Mouse (Mus musculus) forebrain, embryonic 10.5 days (tissue): ENCODE measurements around the gene Atg7. TPM values are rescaled to one million over a fixed set of nuclear protein-coding genes. Genes with fewer than 3 reads are reported as not detected.

Experiments
- DNase-seq: peaks from one replicate; pipeline ENCODE4 v3.0.0-alpha.2; 2017; ENCODE audit warnings: low spot score; ENCODE audit errors: extremely low spot score
- H3K27ac ChIP-seq: fragments of 300-500 bp; sonication (generic); 2 replicates; pipeline ENCODE4 v1.5.1; 2016; ENCODE audit warnings: mild to moderate bottlenecking
- H3K27me3 ChIP-seq: fragments of 300-500 bp; sonication (generic); 2 replicates; pipeline ENCODE4 v1.6.1; 2016; ENCODE audit warnings: mild to moderate bottlenecking; ENCODE audit not compliant: poor library complexity, severe bottlenecking
- H3K36me3 ChIP-seq: fragments of 300-500 bp; sonication (generic); replicated peaks from 2 replicates; pipeline ENCODE4 v1.6.1; 2016; ENCODE audit warnings: mild to moderate bottlenecking, moderate library complexity
- H3K4me1 ChIP-seq: fragments of 300-500 bp; sonication (generic); 2 replicates; pipeline ENCODE4 v1.6.1; 2016
- H3K4me3 ChIP-seq: fragments of 300-500 bp; sonication (generic); 2 replicates; pipeline ENCODE4 v1.5.1; 2016; ENCODE audit warnings: mild to moderate bottlenecking, moderate library complexity
- H3K9me3 ChIP-seq: fragments of 300-500 bp; sonication (generic); 2 replicates; pipeline ENCODE4 v1.6.1; 2016; ENCODE audit warnings: mild to moderate bottlenecking, moderate library complexity
- WGBS: fragments of 180-500 bp; shearing (Covaris S2); methylation state at CpG from one replicate; pipeline ENCODE4 v1.1.7; 2016; 5-methylcytosine and 5-hydroxymethylcytosine counted together
- polyA plus RNA-seq: library from polyadenylated mRNA; unstranded; fragments of >200 nt; fragmentation: Nextera tagmentation; extraction: Ambion mirVana; gene quantifications from 2 replicates; pipeline ENCODE4 v1.2.1, GENCODE M21; 2016

Gene Atg7
- polyA plus RNA-seq, 1 experiment from 2014 or later = 21.3 TPM

DNA sequence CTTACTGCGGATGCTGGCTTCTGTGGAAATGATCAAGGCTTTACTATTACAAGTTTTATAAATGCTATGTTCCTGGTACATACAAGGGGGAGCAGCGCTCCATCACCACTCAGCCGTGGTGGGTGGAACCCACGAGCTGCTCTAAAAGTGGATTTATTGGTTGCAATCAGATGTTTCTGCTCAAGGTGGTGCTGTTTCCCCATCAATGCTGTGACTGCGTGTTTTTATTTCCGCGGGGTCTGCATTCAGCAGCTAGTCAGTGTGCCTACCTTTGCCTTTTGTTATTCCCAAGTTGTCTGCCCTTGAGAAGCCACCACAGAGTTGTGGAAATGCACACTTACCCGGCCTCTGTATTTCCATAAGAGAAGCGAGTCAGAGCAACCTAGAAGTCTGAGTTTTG is 81.0 kb downstream of the Atg7 start:
- no peaks in the 10 kb centered on the region for H3K27me3 ChIP-seq
- 0 out of 2 replicates have a peak overlapping the region, but pooled peaks have one; percentile 48 for H3K27ac ChIP-seq
- peaks cover 55% of the 10 kb centered on the region for H3K4me1 ChIP-seq
- no peaks in the 10 kb centered on the region for H3K36me3 ChIP-seq
- H3K4me3 ChIP-seq = no peak overlapping the region
- DNase-seq = peak; percentile 65
- 36% methylated on average over 9 of the region's 9 CpGs for WGBS
- no peaks in the 10 kb centered on the region for H3K9me3 ChIP-seq

DNA sequence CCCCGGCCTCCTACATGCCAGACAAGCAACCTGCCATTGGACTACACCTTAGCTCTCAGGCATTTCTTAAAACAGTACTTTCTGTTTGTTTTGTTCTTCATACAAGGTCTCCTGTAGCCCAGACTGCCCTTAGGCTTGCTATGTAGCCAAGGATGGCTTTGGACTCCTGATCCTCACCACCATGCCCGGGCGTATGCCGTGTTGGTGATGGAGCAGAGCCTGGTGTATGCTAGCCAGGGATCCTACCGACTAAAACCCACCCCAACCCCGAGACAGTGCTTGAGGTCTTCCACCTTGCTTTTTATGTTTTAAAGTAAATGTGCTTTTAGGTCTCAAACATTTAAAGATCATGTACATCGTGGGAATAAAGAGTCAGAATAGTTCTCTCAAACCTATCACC is 81.5 kb downstream of the Atg7 start:
- H3K4me3 ChIP-seq = no peak overlapping the region
- DNase-seq = no peak
- no peaks in the 10 kb centered on the region for H3K36me3 ChIP-seq
- H3K27ac ChIP-seq = peak overlapping the region; percentile 48
- peaks cover 51% of the 10 kb centered on the region for H3K4me1 ChIP-seq
- no peaks in the 10 kb centered on the region for H3K27me3 ChIP-seq
- no peaks in the 10 kb centered on the region for H3K9me3 ChIP-seq
- 89% methylated on average over 7 of the region's 7 CpGs for WGBS

DNA sequence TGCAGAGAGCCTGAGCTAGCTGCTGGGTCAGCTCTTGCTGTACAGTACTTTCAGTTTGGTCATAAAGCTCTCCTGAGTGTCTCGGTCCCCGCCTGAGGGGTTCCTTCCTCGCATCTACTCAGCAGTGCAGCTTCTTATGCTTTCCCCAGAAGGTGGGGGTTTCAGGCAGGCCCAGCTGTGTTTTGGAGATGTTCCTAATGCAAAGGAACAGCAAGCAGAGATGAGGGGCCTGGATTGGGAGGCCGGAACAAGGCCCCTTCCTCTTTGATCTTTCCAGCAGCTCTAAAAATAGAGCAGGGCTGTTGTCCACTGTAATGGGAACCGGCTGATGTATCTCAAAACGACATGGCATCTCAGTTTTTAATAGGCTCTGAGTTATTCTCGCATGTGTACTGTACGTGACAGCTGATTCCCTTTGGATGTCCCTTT is 82.3 kb downstream of the Atg7 start:
- Histone ChIP-seq H3K27ac (peak overlapping the region; percentile 67; the same call in 1 of the 2 replicates), H3K9me3 (no peaks in the 10 kb centered on the region), H3K4me3 (no peak overlapping the region), H3K36me3 (no peaks in the 10 kb centered on the region), H3K27me3 (no peaks in the 10 kb centered on the region), H3K4me1 (peaks cover 50% of the 10 kb centered on the region)
- DNase-seq = no peak
- WGBS = 70% methylated on average over 8 of the region's 8 CpGs

DNA sequence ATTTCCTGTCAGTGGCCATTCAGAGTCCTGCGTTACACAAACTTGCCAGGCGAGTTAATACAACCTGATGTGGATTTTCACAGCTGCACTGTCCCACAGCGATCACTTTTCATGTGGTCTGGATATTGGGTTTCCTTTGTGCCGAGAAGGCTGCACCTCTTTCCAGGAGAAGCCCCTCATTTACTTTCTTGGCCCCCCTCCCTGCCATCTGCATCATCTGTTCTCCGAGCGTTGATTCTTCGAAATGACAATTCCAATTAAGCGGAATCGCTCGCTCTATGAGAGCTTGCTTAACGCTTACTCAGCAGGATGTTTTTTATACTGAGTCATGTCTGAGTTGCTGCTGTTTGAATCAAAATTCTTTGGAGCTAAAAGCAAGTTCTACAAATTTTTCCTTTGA is 83.8 kb downstream of the Atg7 start:
- no peaks in the 10 kb centered on the region for H3K27me3 ChIP-seq
- DNase-seq = no peak
- H3K4me3 ChIP-seq = no peak overlapping the region
- H3K9me3 ChIP-seq = no peaks in the 10 kb centered on the region
- peaks cover 50% of the 10 kb centered on the region for H3K4me1 ChIP-seq
- peak overlapping the region; percentile 48 for H3K27ac ChIP-seq
- no peaks in the 10 kb centered on the region for H3K36me3 ChIP-seq
- 63% methylated on average over 11 of the region's 11 CpGs for WGBS

DNA sequence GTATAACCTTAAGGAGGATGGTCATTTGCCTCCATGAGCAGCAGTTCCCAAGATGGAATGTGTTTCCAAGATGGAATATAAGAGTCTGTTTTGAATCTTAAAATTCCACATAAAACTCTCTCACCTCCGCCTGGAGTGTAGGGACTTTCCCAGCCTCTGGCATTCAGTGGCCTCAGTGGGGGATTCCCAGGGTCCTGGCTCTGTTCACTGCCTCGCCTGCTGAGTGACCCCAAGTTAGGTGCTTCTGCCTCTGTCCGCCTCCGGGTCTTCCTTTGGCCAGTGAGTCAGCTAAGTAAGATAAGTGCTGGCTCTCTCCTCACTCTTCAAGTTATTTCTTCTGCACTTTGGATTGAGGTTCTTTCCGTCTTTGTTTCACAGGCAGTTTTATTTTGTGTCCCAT is 90.3 kb downstream of the Atg7 start:
- DNase-seq = no peak
- H3K27me3 ChIP-seq = peaks cover 15% of the 10 kb centered on the region
- no peak overlapping the region for H3K27ac ChIP-seq
- WGBS = 72% methylated on average over 5 of the region's 5 CpGs
- H3K9me3 ChIP-seq = no peaks in the 10 kb centered on the region
- peaks cover 12% of the 10 kb centered on the region for H3K4me1 ChIP-seq
- H3K4me3 ChIP-seq = no peak overlapping the region
- no peaks in the 10 kb centered on the region for H3K36me3 ChIP-seq

DNA sequence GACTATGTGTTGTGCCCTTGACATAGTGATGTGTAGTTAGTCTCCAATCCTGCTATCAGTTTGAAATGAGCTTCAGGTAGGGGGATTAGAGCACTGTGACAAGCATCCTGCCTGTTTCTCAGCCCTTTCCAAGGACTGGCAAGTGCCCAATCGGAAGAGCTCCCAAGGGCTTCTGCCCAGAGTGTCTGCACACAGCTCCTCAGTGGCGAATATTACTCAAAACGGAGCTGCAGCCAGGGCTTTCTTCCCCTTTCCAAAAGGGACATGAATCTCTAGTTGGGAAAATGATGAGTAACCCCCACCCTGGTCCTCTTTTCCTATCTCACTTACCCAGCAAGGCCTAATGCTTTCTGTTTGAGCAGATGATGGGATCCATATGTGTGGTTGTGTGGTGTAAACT is 90.8 kb downstream of the Atg7 start:
- no peaks in the 10 kb centered on the region for H3K36me3 ChIP-seq
- peaks cover 20% of the 10 kb centered on the region for H3K27me3 ChIP-seq
- DNase-seq = no peak
- H3K9me3 ChIP-seq = no peaks in the 10 kb centered on the region
- WGBS = 86% methylated on average over 3 of the region's 3 CpGs
- no peak overlapping the region for H3K27ac ChIP-seq
- H3K4me1 ChIP-seq = peaks cover 17% of the 10 kb centered on the region
- H3K4me3 ChIP-seq = no peak overlapping the region

DNA sequence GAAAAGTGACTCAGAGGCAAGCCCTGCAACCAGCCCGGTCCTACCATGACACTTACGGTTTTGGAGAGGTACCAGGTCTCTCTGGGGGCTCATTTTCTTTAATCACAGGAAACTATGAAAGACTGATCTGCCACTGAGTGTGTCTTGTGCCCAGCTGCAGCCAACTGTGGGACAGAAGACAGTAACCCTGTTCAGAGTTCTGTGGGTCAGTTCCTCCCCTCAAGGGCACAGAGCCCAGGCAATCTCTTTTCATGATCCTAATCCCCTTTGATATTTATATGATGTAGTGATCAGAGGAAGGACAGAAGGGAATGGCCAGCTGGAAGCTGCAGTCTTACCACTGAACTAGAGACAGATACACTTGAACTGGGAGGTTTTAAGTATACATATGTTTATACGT is 92.2 kb downstream of the Atg7 start:
- H3K9me3 ChIP-seq = no peaks in the 10 kb centered on the region
- H3K27me3 ChIP-seq = peaks cover 32% of the 10 kb centered on the region
- peak overlapping the region; percentile 15; the same call in 1 of the 2 replicates for H3K27ac ChIP-seq
- H3K4me1 ChIP-seq = peaks cover 18% of the 10 kb centered on the region
- 93% methylated on average over 3 of the region's 3 CpGs for WGBS
- no peak overlapping the region for H3K4me3 ChIP-seq
- DNase-seq = no peak
- H3K36me3 ChIP-seq = peaks cover 4% of the 10 kb centered on the region; the same call in 1 of the 2 replicates

DNA sequence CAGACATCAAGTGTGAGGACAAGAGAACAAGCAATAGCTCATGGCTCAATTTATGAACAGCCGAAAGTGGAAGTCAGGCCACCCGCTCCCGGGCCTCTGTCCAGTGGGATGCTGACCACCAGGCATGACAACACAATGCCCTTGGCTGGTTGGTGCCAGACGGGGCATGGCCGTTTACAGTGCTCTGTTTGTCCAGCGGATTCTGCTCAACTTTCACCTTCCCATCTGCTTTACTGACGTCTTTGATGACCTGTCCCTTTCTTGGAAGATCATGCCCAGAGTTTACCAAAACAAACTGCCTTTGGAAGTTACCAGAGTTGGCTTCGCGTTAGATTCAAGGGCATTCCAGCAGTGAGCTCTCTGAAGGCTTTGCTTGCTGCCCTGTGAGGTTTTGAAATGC is 93.5 kb downstream of the Atg7 start:
- Histone ChIP-seq H3K36me3 (peaks cover 11% of the 10 kb centered on the region; the same call in 1 of the 2 replicates), H3K27ac (no peak overlapping the region), H3K4me3 (no peak overlapping the region), H3K4me1 (peaks cover 18% of the 10 kb centered on the region), H3K27me3 (peaks cover 32% of the 10 kb centered on the region), H3K9me3 (no peaks in the 10 kb centered on the region)
- WGBS = 92% methylated on average over 9 of the region's 9 CpGs
- DNase-seq = no peak

DNA sequence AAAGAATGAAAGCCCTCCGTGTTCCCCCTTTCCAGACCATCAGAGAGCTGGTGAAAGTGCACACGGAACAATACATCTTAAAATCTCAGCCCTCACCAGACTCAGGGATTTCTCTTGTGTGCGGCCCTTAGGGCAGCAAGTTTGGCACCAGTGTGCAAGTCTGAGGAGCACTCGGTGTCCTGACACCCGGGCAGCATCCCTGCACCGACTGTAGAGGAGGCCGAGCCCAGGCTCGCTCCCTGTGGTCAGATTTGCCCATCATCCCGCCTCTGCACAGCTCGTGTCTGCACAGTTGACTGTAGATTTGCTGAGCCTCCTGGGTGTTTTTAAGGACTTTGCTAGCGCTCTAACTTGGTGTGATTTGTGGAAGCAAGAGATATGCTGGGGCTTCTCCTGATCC is 94.3 kb downstream of the Atg7 start:
- H3K9me3 ChIP-seq = peaks cover 2% of the 10 kb centered on the region; the same call in 1 of the 2 replicates
- no peak overlapping the region for H3K27ac ChIP-seq
- H3K4me1 ChIP-seq = peaks cover 18% of the 10 kb centered on the region
- peaks cover 32% of the 10 kb centered on the region for H3K27me3 ChIP-seq
- H3K4me3 ChIP-seq = no peak overlapping the region
- H3K36me3 ChIP-seq = peaks cover 13% of the 10 kb centered on the region; the same call in 1 of the 2 replicates
- no peak for DNase-seq
- WGBS = 85% methylated on average over 11 of the region's 11 CpGs

DNA sequence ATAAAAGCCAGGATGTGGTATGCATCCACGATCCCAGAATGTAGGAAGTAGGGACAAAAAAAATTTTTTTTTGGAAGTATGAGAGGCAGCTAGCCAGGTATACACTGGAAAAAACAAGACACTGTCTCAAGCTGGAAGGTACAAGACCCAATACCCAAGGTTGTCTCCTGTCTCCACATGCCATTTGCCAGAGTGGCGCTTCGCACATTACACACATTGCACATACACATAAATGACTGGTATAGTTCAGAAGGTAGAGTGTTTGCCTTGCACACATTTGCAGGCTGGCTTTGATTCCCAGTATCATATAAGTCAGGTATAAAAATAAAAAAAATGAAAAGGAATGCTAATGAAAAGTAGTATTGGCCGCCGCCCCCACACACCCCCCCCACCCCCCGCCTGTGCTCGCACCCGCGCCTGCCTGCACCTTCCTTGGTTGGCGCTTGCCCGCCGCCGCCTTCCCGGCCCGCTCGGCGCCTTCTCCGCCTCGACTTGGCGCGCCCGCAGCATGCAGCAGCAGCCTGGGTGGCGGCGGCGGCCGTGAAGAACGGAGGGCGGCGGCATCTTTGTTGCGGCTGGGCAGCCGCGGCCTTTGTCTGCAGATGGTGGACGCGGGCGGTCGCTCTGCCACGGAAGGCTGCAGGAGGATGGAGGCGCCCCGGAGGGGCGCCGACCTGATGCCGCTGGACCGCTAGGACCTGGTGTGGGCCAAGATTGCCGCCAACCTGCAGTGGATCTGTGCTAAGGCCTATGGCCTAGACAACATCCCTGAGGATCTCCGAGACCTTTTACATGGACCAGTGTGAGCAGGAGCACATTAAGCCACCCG is 95.2 kb downstream of the Atg7 start:
- WGBS = 10% methylated on average over 46 of the region's 46 CpGs
- H3K9me3 ChIP-seq = peaks cover 5% of the 10 kb centered on the region; the same call in 1 of the 2 replicates
- peak overlapping the region; percentile 88 for H3K27ac ChIP-seq
- H3K4me1 ChIP-seq = peaks cover 18% of the 10 kb centered on the region
- H3K36me3 ChIP-seq = peaks cover 14% of the 10 kb centered on the region; the same call in 1 of the 2 replicates
- H3K4me3 ChIP-seq = peak overlapping the region; percentile 53
- H3K27me3 ChIP-seq = peaks cover 32% of the 10 kb centered on the region
- DNase-seq = peak; percentile 52

DNA sequence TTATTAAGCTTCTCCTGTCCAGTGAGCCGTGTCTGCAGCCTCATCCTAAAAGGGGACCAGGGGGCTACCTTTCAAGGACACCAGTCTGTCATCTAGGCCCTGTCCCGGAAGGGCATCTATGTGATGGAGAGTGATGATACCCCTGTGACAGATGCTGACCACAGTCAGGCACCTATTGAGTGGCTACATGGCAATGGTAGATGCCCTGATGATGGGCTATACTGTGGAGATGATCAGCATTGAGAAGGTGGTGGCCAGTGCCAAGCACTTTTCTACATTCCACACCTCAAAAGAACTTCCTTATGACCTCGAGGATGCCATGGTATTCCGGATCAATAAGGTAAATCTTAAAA is 95.8 kb downstream of the Atg7 start:
- peaks cover 5% of the 10 kb centered on the region; the same call in 1 of the 2 replicates for H3K9me3 ChIP-seq
- WGBS = 83% methylated on average over 4 of the region's 4 CpGs
- DNase-seq = no peak
- H3K27me3 ChIP-seq = peaks cover 32% of the 10 kb centered on the region
- peaks cover 15% of the 10 kb centered on the region for H3K4me1 ChIP-seq
- peak overlapping the region; percentile 53 for H3K4me3 ChIP-seq
- peak overlapping the region; percentile 88 for H3K27ac ChIP-seq
- peaks cover 14% of the 10 kb centered on the region; the same call in 1 of the 2 replicates for H3K36me3 ChIP-seq

DNA sequence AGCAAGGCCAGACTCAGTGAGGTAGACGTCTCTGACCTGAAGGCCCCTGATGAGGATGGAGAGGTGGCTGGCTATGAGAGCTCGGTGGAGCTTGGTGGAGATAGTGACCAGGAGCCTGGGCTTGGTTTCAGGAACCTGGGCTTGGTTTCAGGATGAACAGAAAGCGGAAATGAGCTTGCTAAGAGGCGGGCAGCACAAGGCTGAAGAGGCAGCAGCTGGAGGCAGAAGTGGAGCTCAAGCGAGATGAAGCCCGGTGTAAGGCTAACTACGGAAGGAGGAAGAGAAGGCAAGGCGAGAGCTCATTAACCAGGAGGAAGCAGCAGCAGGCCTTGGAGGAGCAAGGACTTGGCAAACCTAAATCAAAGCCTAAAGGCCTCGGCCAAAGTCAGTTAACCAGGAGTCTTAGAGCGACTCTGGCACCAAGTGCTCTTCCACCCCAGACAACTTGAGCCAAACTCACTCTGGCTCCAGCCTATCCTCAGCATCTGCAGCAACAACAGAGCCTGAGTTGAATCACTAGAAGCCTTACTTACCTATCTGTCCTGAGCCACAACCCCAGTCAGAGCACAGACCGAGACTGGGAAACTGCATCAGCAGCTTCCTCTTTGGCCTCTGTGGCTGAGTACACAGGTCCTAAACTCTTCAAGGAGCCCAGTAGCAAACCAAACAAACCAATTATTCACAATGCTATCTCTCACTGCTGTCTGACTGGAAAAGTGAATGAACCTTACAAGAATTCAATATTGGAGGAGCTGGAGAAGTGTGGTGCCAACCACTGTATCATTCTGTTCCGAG is 99.5 kb downstream of the Atg7 start:
- Histone ChIP-seq H3K36me3 (peaks cover 14% of the 10 kb centered on the region; the same call in 1 of the 2 replicates), H3K4me1 (peaks cover 11% of the 10 kb centered on the region), H3K9me3 (peaks cover 5% of the 10 kb centered on the region; the same call in 1 of the 2 replicates), H3K27ac (no peak overlapping the region), H3K27me3 (peaks cover 25% of the 10 kb centered on the region), H3K4me3 (no peak overlapping the region)
- DNase-seq = no peak
- 90% methylated on average over 12 of the region's 12 CpGs for WGBS
